Mouse (Mus musculus) testis, adult 2 months (tissue): ENCODE results near the gene Rexo5.

Experiments
- CTCF ChIP-seq: fragments of 200-500 bp; IDR thresholded peaks from 2 replicates; pipeline ENCODE4 v1.5.1; 2012; ENCODE audit warnings: low read depth, mild to moderate bottlenecking, inconsistent platforms, low read length, moderate library complexity; ENCODE audit not compliant: control insufficient read depth, insufficient read depth, insufficient replicate concordance
- POLR2A ChIP-seq: fragments of 200-500 bp; IDR thresholded peaks from 2 replicates; pipeline ENCODE4 v1.6.1; 2012; ENCODE audit warnings: low read depth, mild to moderate bottlenecking, inconsistent platforms, low read length, moderate library complexity; ENCODE audit not compliant: control insufficient read depth

GRCm38 (mm10) chr7:119753696-119754095, 40.1 kb upstream of the Rexo5 start:
- TF ChIP-seq POLR2A: no peak
- no peak for TF ChIP-seq CTCF
